Mouse (Mus musculus) thymus, adult 2 months (tissue): Measurements from ENCODE around the gene Rbm20. TPM values are rescaled to one million over a fixed set of nuclear protein-coding genes. Genes with fewer than 3 reads are reported as not detected.
"Not testable (repeated sequence)": the region's sequence is repeated elsewhere in the genome, so short reads cannot be mapped to it uniquely, and the experiment has no call there.

Experiments
- DNase-seq: peaks from one replicate; pipeline ENCODE4 v3.0.0; 2021
- H3K27ac ChIP-seq: fragments of 200-500 bp; 2 replicates; pipeline ENCODE4 v1.5.1; 2012; ENCODE audit warnings: low read length, control low read depth; ENCODE audit not compliant: control insufficient read depth, insufficient read depth
- H3K27me3 ChIP-seq: fragments of 200-500 bp; 2 replicates; pipeline ENCODE4 v1.6.1; 2012; ENCODE audit warnings: mild to moderate bottlenecking, low read length, moderate library complexity, mixed read lengths; ENCODE audit not compliant: control insufficient read depth, insufficient read depth
- H3K36me3 ChIP-seq: fragments of 200-500 bp; 2 replicates; pipeline ENCODE4 v1.6.1; 2012; ENCODE audit warnings: mild to moderate bottlenecking, low read length, moderate library complexity; ENCODE audit not compliant: control insufficient read depth, insufficient read depth
- H3K4me1 ChIP-seq: fragments of 200-500 bp; replicated peaks from 2 replicates; pipeline ENCODE4 v1.6.1; 2012; ENCODE audit warnings: low read length; ENCODE audit not compliant: control insufficient read depth, insufficient read depth
- H3K4me3 ChIP-seq: fragments of 200-500 bp; 2 replicates; pipeline ENCODE4 v1.5.1; 2012; ENCODE audit warnings: mild to moderate bottlenecking, low read length, control low read depth, moderate library complexity; ENCODE audit not compliant: control insufficient read depth, insufficient read depth
- CTCF ChIP-seq: fragments of 200-500 bp; IDR thresholded peaks from 2 replicates; pipeline ENCODE4 v1.5.1; 2012; ENCODE audit warnings: mild to moderate bottlenecking, control low read depth, low read length, moderate library complexity, borderline replicate concordance; ENCODE audit not compliant: control insufficient read depth, poor library complexity, insufficient read depth; ENCODE audit errors: extremely low read depth
- POLR2A ChIP-seq: fragments of 200-500 bp; IDR thresholded peaks from 2 replicates; pipeline ENCODE4 v1.6.1; 2012; ENCODE audit warnings: mild to moderate bottlenecking, low read length, control low read depth, moderate library complexity; ENCODE audit not compliant: control insufficient read depth, poor library complexity, insufficient read depth; ENCODE audit errors: extremely low read depth
- WGBS: fragments of 180-500 bp; shearing (Covaris S2); methylation state at CpG from one replicate; pipeline ENCODE4 v1.1.7; 2018; 5-methylcytosine and 5-hydroxymethylcytosine counted together
- polyA plus RNA-seq: library from polyadenylated mRNA; depleted of rRNA; stranded (reverse); fragments of >200 nt; gene quantifications from 2 replicates; pipeline ENCODE4 v1.2.3, GENCODE M21; 2012; rRNA removed

Rbm20 gene
- polyA plus RNA-seq, 1 experiment, result 9.8 TPM

- DNase-seq, result no peak
Observed at GRCm38 (mm10) chr19:53904833-53905480, 227.9 kb downstream of the Rbm20 start.

GRCm38 (mm10) chr19:53906033-53906702 is 229.1 kb downstream of the Rbm20 start:
- 2% methylated on average over 6 of the region's 6 CpGs for WGBS
- DNase-seq, result no peak
- Histone ChIP-seq H3K4me3 (no peak overlapping the region), H3K27me3 (no peaks in the 10 kb centered on the region), H3K4me1 (peaks cover 19% of the 10 kb centered on the region), H3K27ac (no peak overlapping the region), H3K36me3 (peaks cover 31% of the 10 kb centered on the region)
- TF ChIP-seq CTCF (no peak), POLR2A (no peak)

More at GRCm38 (mm10) chr19:53904833-53905480, 227.9 kb downstream of the Rbm20 start:
- TF ChIP-seq CTCF, result no peak
- Histone ChIP-seq H3K4me1 (peaks cover 26% of the 10 kb centered on the region), H3K27ac (no peak overlapping the region), H3K36me3 (peaks cover 19% of the 10 kb centered on the region), H3K4me3 (no peak overlapping the region), H3K27me3 (no peaks in the 10 kb centered on the region)
- 12% methylated on average over 7 of the region's 7 CpGs for WGBS

GRCm38 (mm10) chr19:53906703-53907070 is 229.6 kb downstream of the Rbm20 start:
- not testable (repeated sequence) for H3K4me3 ChIP-seq, DNase-seq, H3K27ac ChIP-seq, H3K27me3 ChIP-seq
- H3K36me3 ChIP-seq, result peaks cover 35% of the 10 kb centered on the region
- H3K4me1 ChIP-seq, result peaks cover 18% of the 10 kb centered on the region

GRCm38 (mm10) chr19:53914950-53915349 is 237.8 kb downstream of the Rbm20 start:
- H3K4me1 ChIP-seq, result no peaks in the 10 kb centered on the region
- no peak overlapping the region for H3K27ac ChIP-seq
- 98% methylated on average over 4 of the region's 4 CpGs for WGBS

More at GRCm38 (mm10) chr19:53914950-53915349, 237.8 kb downstream of the Rbm20 start:
- no peak for DNase-seq
- TF ChIP-seq CTCF, result no peak
- TF ChIP-seq POLR2A, result no peak
- Histone ChIP-seq H3K4me3 (no peak overlapping the region), H3K27me3 (no peaks in the 10 kb centered on the region), H3K36me3 (peaks cover 96% of the 10 kb centered on the region)

Other genes with a start within 250 kb of the Rbm20 start
- 46.7 and 57.6 TPM in 2 replicates for gene Dusp5, start 148.2 kb upstream of the Rbm20 start, polyA plus RNA-seq
- gene Nutf2-ps1, start 88.2 kb upstream of the Rbm20 start, polyA plus RNA-seq, result 171 and 197 TPM in 2 replicates
- 8.7 and 9.0 TPM in 2 replicates for gene Smc3, start 76.9 kb upstream of the Rbm20 start, polyA plus RNA-seq
- gene Pdcd4, start 214.9 kb downstream of the Rbm20 start, polyA plus RNA-seq, result 18.2 and 19.6 TPM in 2 replicates